Mouse (Mus musculus): ENCODE data around the gene Slc24a3. TPM values are rescaled to one million over a fixed set of nuclear protein-coding genes. Genes with fewer than 3 reads are reported as not detected.

The Slc24a3 gene
- polyA plus RNA-seq, 1 experiment from 2014 or later, result 1.1 TPM

GRCm38 (mm10) chr2:145682924-145683323, 515.4 kb downstream of the Slc24a3 start:
- Histone ChIP-seq H3K9me3 (ENCODE audit: control insufficient read depth, low read length) (no peaks in the 10 kb centered on the region), H3K4me3 (ENCODE audit: low read depth, low read length) (no peak overlapping the region), H3K4me2 (ENCODE audit: low read depth, low read length, severe bottlenecking) (no peak overlapping the region), H3K9ac (ENCODE audit: low read length) (no peak overlapping the region), H3K27ac (ENCODE audit: low read depth, low read length) (no peak overlapping the region), H3K4me1 (replicated peaks; ENCODE audit: control insufficient read depth, insufficient read depth, low read length) (no peaks in the 10 kb centered on the region), H3K27me3 (ENCODE audit: control insufficient read depth, insufficient read depth, low read length) (no peaks in the 10 kb centered on the region), H3K36me3 (ENCODE audit: control insufficient read depth, insufficient read depth, low read length) (no peaks in the 10 kb centered on the region)
- DNase-seq (ENCODE audit: low spot score), result no peak
- 73% methylated on average over 3 of the region's 3 CpGs for WGBS
- ATAC-seq (replicated peaks; ENCODE audit: low FRiP score), result no peak

- Histone ChIP-seq H3K4me3 (ENCODE audit: low read depth, low read length) (no peak overlapping the region), H3K27me3 (ENCODE audit: control insufficient read depth, insufficient read depth, low read length) (no peaks in the 10 kb centered on the region), H3K4me1 (replicated peaks; ENCODE audit: control insufficient read depth, insufficient read depth, low read length) (no peaks in the 10 kb centered on the region), H3K4me2 (ENCODE audit: low read depth, low read length, severe bottlenecking) (no peak overlapping the region), H3K36me3 (ENCODE audit: control insufficient read depth, insufficient read depth, low read length) (no peaks in the 10 kb centered on the region), H3K9ac (ENCODE audit: low read length) (no peak overlapping the region), H3K9me3 (ENCODE audit: control insufficient read depth, low read length) (no peaks in the 10 kb centered on the region), H3K27ac (ENCODE audit: low read depth, low read length) (no peak overlapping the region)
- DNase-seq (ENCODE audit: low spot score), result no peak
- 79% methylated on average over 3 of the region's 3 CpGs for WGBS
- ATAC-seq (replicated peaks; ENCODE audit: low FRiP score), result no peak
Observed at GRCm38 (mm10) chr2:145683536-145683935, 516.0 kb downstream of the Slc24a3 start.

- H3K4me1 ChIP-seq (replicated peaks; ENCODE audit: control insufficient read depth, insufficient read depth, low read length), result no peaks in the 10 kb centered on the region
- no peak overlapping the region for H3K9ac ChIP-seq (ENCODE audit: low read length)
- H3K27ac ChIP-seq (ENCODE audit: low read depth, low read length), result no peak overlapping the region
- no peaks in the 10 kb centered on the region for H3K27me3 ChIP-seq (ENCODE audit: control insufficient read depth, insufficient read depth, low read length)
- ATAC-seq (replicated peaks; ENCODE audit: low FRiP score) (no peak), DNase-seq (ENCODE audit: low spot score) (no peak)
- H3K36me3 ChIP-seq (ENCODE audit: control insufficient read depth, insufficient read depth, low read length), result no peaks in the 10 kb centered on the region
- WGBS, result 84% methylated on average over 1 of the region's 1 CpGs
- H3K9me3 ChIP-seq (ENCODE audit: control insufficient read depth, low read length), result no peaks in the 10 kb centered on the region
- no peak overlapping the region for H3K4me3 ChIP-seq (ENCODE audit: low read depth, low read length)
- H3K4me2 ChIP-seq (ENCODE audit: low read depth, low read length, severe bottlenecking), result no peak overlapping the region
Observed at GRCm38 (mm10) chr2:145684151-145684550, 516.6 kb downstream of the Slc24a3 start.

DNA sequence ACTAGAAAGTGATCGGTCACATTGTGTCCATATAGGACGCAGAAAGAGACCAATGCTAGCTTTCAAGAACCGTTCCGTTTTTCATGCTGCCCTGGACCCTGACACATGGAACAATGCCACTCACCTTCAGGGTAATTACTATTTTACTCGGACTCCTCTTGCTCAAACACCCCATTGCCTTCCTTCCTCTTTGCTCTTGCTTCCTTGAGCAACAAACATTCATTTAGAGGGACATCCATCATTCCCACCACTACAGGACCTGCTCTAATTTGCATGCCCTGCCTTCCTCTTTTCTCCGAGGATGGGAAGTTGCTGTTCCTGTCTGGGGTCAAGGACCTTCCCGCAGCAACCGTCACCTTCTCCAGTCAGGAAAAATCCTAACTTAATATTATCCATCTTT, 517.3 kb downstream of the Slc24a3 start:
- Histone ChIP-seq H3K4me3 (ENCODE audit: low read depth, low read length) (no peak overlapping the region), H3K4me1 (replicated peaks; ENCODE audit: control insufficient read depth, insufficient read depth, low read length) (no peaks in the 10 kb centered on the region), H3K4me2 (ENCODE audit: low read depth, low read length, severe bottlenecking) (no peak overlapping the region), H3K27me3 (ENCODE audit: control insufficient read depth, insufficient read depth, low read length) (no peaks in the 10 kb centered on the region), H3K9ac (ENCODE audit: low read length) (no peak overlapping the region), H3K9me3 (ENCODE audit: control insufficient read depth, low read length) (no peaks in the 10 kb centered on the region), H3K27ac (ENCODE audit: low read depth, low read length) (no peak overlapping the region), H3K36me3 (ENCODE audit: control insufficient read depth, insufficient read depth, low read length) (no peaks in the 10 kb centered on the region)
- ATAC-seq (replicated peaks; ENCODE audit: low FRiP score) (no peak), DNase-seq (ENCODE audit: low spot score) (no peak)
- WGBS, result 92% methylated on average over 8 of the region's 8 CpGs

GRCm38 (mm10) chr2:145686017-145686416, 518.5 kb downstream of the Slc24a3 start:
- H3K27ac ChIP-seq (ENCODE audit: low read depth, low read length), result no peak overlapping the region
- 89% methylated on average over 4 of the region's 4 CpGs for WGBS
- H3K4me1 ChIP-seq (replicated peaks; ENCODE audit: control insufficient read depth, insufficient read depth, low read length), result no peaks in the 10 kb centered on the region
- no peak overlapping the region for H3K4me2 ChIP-seq (ENCODE audit: low read depth, low read length, severe bottlenecking)
- H3K4me3 ChIP-seq (ENCODE audit: low read depth, low read length), result no peak overlapping the region
- no peak overlapping the region for H3K9ac ChIP-seq (ENCODE audit: low read length)
- no peak for DNase-seq (ENCODE audit: low spot score)
- no peaks in the 10 kb centered on the region for H3K9me3 ChIP-seq (ENCODE audit: control insufficient read depth, low read length)
- ATAC-seq (replicated peaks; ENCODE audit: low FRiP score), result no peak
- no peaks in the 10 kb centered on the region for H3K27me3 ChIP-seq (ENCODE audit: control insufficient read depth, insufficient read depth, low read length)
- H3K36me3 ChIP-seq (ENCODE audit: control insufficient read depth, insufficient read depth, low read length), result no peaks in the 10 kb centered on the region

GRCm38 (mm10) chr2:145691367-145692009, 523.9 kb downstream of the Slc24a3 start:
- Histone ChIP-seq H3K4me3 (ENCODE audit: low read depth, low read length) (no peak overlapping the region), H3K9ac (ENCODE audit: low read length) (no peak overlapping the region), H3K4me2 (ENCODE audit: low read depth, low read length, severe bottlenecking) (no peak overlapping the region), H3K4me1 (replicated peaks; ENCODE audit: control insufficient read depth, insufficient read depth, low read length) (no peaks in the 10 kb centered on the region), H3K27ac (ENCODE audit: low read depth, low read length) (no peak overlapping the region), H3K9me3 (ENCODE audit: control insufficient read depth, low read length) (no peaks in the 10 kb centered on the region), H3K36me3 (ENCODE audit: control insufficient read depth, insufficient read depth, low read length) (no peaks in the 10 kb centered on the region), H3K27me3 (ENCODE audit: control insufficient read depth, insufficient read depth, low read length) (no peaks in the 10 kb centered on the region)
- DNase-seq (ENCODE audit: low spot score) (no peak), ATAC-seq (replicated peaks; ENCODE audit: low FRiP score) (no peak)
- 87% methylated on average over 10 of the region's 10 CpGs for WGBS
